Mouse (Mus musculus) hindbrain, embryonic 15.5 days (tissue): ENCODE data around the gene AI593442. TPM values are rescaled to one million over a fixed set of nuclear protein-coding genes. Genes with fewer than 3 reads are reported as not detected.

ENCODE experiments used
- ATAC-seq: fragments of 200-750 bp; cut with Nextera tagmentation; 2 replicates; pipeline ENCODE4 v1.8.0; 2017; ENCODE audit warnings: low read depth, moderate number of reproducible peaks, moderate TSS enrichment; ENCODE audit not compliant: low FRiP score
- H3K27ac ChIP-seq: fragments of 300-500 bp; sonication (generic); replicated peaks from 2 replicates; pipeline ENCODE4 v1.5.1; 2015; ENCODE audit warnings: mild to moderate bottlenecking, inconsistent platforms
- H3K27me3 ChIP-seq: fragments of 300-500 bp; sonication (generic); 2 replicates; pipeline ENCODE4 v1.6.1; 2015; ENCODE audit warnings: control low read depth, inconsistent platforms
- H3K36me3 ChIP-seq: fragments of 300-500 bp; sonication (generic); 2 replicates; pipeline ENCODE4 v1.6.1; 2015; ENCODE audit warnings: control low read depth, inconsistent platforms
- H3K4me1 ChIP-seq: fragments of 300-500 bp; sonication (generic); replicated peaks from 2 replicates; pipeline ENCODE4 v1.6.1; 2015; ENCODE audit warnings: control low read depth, inconsistent platforms
- H3K4me2 ChIP-seq: fragments of 300-500 bp; sonication (generic); 2 replicates; pipeline ENCODE4 v1.6.1; 2015; ENCODE audit warnings: moderate library complexity, mild to moderate bottlenecking, inconsistent platforms
- H3K4me3 ChIP-seq: fragments of 300-500 bp; sonication (generic); 2 replicates; pipeline ENCODE4 v1.5.1; 2015; ENCODE audit warnings: mild to moderate bottlenecking, inconsistent platforms
- H3K9ac ChIP-seq: fragments of 300-500 bp; sonication (generic); 2 replicates; pipeline ENCODE4 v1.6.1; 2015; ENCODE audit warnings: inconsistent platforms
- H3K9me3 ChIP-seq: fragments of 300-500 bp; sonication (generic); 2 replicates; pipeline ENCODE4 v1.6.1; 2016; ENCODE audit warnings: control low read depth, inconsistent platforms
- WGBS: fragments of 180-500 bp; shearing (Covaris S2); methylation state at CpG from one replicate; pipeline ENCODE4 v1.1.7; 2015; 5-methylcytosine and 5-hydroxymethylcytosine counted together
- polyA plus RNA-seq: library from polyadenylated mRNA; unstranded; fragments of >200 nt; fragmentation: Nextera tagmentation; extraction: Ambion mirVana; gene quantifications from 2 replicates; pipeline ENCODE4 v1.2.1, GENCODE M21; 2015

The AI593442 gene
- polyA plus RNA-seq, 1 experiment from 2014 or later = 79.1 TPM

- Histone ChIP-seq H3K36me3 (no peaks in the 10 kb centered on the region), H3K4me2 (no peak overlapping the region)
- WGBS = 79% methylated on average over 4 of the region's 4 CpGs
These were observed 35.0 kb downstream of the AI593442 start for GRCm38 (mm10) chr9:52644626-52645025.

GRCm38 (mm10) chr9:52644156-52644555 is 35.4 kb downstream of the AI593442 start:
- Histone ChIP-seq H3K36me3 (no peaks in the 10 kb centered on the region), H3K4me2 (no peak overlapping the region), H3K27me3 (no peaks in the 10 kb centered on the region), H3K4me1 (no peaks in the 10 kb centered on the region), H3K9ac (no peak overlapping the region), H3K27ac (no peak overlapping the region), H3K9me3 (no peaks in the 10 kb centered on the region), H3K4me3 (no peak overlapping the region)
- 98% methylated on average over 4 of the region's 4 CpGs for WGBS
- no peak for ATAC-seq

More at GRCm38 (mm10) chr9:52644626-52645025, 35.0 kb downstream of the AI593442 start:
- Histone ChIP-seq H3K4me3 (no peak overlapping the region), H3K9ac (no peak overlapping the region), H3K4me1 (no peaks in the 10 kb centered on the region), H3K9me3 (no peaks in the 10 kb centered on the region), H3K27me3 (no peaks in the 10 kb centered on the region), H3K27ac (no peak overlapping the region)
- ATAC-seq = no peak

- Histone ChIP-seq H3K36me3 (no peaks in the 10 kb centered on the region), H3K9me3 (no peaks in the 10 kb centered on the region), H3K27ac (no peak overlapping the region), H3K4me3 (no peak overlapping the region), H3K9ac (no peak overlapping the region), H3K4me1 (no peaks in the 10 kb centered on the region), H3K4me2 (no peak overlapping the region), H3K27me3 (no peaks in the 10 kb centered on the region)
- WGBS = 81% methylated on average over 2 of the region's 2 CpGs
- no peak for ATAC-seq
These were observed 43.6 kb downstream of the AI593442 start for GRCm38 (mm10) chr9:52635991-52636390.

- WGBS = 70% methylated on average over 4 of the region's 4 CpGs
These were observed 55.7 kb downstream of the AI593442 start for GRCm38 (mm10) chr9:52623926-52624325.

More at GRCm38 (mm10) chr9:52623926-52624325, 55.7 kb downstream of the AI593442 start:
- Histone ChIP-seq H3K9me3 (no peaks in the 10 kb centered on the region), H3K27me3 (no peaks in the 10 kb centered on the region), H3K9ac (no peak overlapping the region), H3K4me3 (no peak overlapping the region), H3K27ac (no peak overlapping the region), H3K4me2 (no peak overlapping the region), H3K4me1 (no peaks in the 10 kb centered on the region), H3K36me3 (no peaks in the 10 kb centered on the region)
- ATAC-seq = no peak
